Mouse (Mus musculus): ENCODE measurements around the gene Coa3. TPM values are rescaled to one million over a fixed set of nuclear protein-coding genes. Genes with fewer than 3 reads are reported as not detected.
A peak's percentile ranks its signal among the peaks of the same experiment; 100 is the strongest.
"Not testable (repeated sequence)": the region's sequence is repeated elsewhere in the genome, so short reads cannot be mapped to it uniquely, and the experiment has no call there.

The Coa3 gene
- total RNA-seq (2015) = 74.0 and 91.0 TPM in 2 replicates
- total RNA-seq (2017) = 43.7 and 47.8 TPM in 2 replicates

DNA sequence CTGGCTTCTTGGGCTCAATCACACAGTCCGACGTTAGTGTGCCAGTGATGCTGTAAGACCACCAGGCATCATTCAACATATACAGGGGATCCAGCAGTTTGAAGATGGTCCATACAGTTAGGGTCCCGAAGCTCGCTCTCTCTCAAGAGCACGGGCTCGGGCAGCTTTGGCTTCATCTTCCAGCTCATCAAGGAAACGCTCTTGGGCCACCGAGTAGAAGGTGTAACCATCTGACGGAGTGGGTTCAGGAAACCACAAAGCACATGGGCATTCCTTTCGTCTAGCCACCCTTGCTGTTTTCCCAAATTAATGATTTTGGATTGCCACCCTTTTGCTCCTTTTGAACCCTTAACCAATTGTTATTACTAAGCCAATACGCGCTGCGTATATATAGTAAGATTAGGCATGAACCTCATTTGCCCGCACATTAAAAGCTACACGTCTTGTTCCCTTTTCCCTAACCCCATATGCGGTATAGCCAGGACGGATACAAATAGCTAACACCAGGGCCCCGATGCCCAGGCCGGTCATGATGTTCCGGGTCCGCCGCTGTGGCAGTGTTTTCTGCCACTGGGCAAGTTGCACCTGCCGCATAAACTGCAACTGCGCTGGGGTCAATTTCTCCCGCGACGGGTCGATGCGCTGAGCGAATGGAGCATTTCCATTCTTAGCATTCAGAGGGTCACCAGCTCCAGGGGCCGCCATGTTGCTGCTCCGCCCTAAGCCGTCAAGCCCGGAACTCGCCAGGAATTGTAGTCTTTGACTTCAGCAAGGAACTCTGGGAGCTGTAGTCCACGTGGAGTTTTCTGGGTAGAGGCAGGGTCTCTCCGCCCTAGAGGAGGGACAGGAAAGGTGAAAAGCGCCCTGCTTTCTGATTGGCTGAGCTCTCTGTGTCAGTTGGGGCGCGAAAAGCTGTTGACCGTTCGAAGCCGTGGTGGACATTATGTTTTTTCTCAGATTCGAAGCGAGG, at the start of gene Coa3, which contains the start of gene Cntd1:
Gene Coa3 (minus strand): TSS at position 892 of the 970 bp plus-strand sequence.
Gene Cntd1 (plus strand): TSS at position 790 of the 970 bp plus-strand sequence.
- peak; percentile 96 for ATAC-seq (replicated peaks; ENCODE audit: poor library complexity)

GRCm38 (mm10) chr11:101327311-101327710, 48.4 kb upstream of the Coa3 start:
- ATAC-seq (replicated peaks; ENCODE audit: poor library complexity) = no peak

DNA sequence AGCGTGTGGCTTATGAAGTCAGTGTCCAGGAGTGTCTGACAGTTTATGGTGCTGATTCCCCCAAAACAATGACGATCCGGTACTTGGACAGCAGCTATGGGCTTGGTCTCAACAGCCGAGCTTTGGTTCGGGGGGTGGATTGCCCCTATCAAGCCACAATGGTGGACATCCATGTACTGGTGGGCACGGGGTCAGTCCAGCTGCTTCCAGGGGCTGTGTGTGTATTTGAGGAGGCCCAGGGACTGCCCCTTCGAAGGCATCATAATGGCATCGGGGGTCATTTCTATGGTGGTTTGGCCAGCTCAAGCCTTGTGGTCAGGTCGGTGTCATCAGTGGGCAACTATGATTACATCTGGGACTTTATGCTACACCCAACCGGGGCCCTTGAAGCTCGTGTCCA, 47.2 kb upstream of the Coa3 start:
- ATAC-seq (replicated peaks; ENCODE audit: poor library complexity) = no peak

- ATAC-seq (replicated peaks; ENCODE audit: poor library complexity) = not testable (repeated sequence)
Measured at GRCm38 (mm10) chr11:101325201-101325600, 46.3 kb upstream of the Coa3 start.

- no peak for ATAC-seq (replicated peaks; ENCODE audit: poor library complexity)
Measured at GRCm38 (mm10) chr11:101324763-101325162, 45.8 kb upstream of the Coa3 start, which contains the start of gene Aoc2. TSS of gene Aoc2 (plus strand) at chr11:101325063.

DNA sequence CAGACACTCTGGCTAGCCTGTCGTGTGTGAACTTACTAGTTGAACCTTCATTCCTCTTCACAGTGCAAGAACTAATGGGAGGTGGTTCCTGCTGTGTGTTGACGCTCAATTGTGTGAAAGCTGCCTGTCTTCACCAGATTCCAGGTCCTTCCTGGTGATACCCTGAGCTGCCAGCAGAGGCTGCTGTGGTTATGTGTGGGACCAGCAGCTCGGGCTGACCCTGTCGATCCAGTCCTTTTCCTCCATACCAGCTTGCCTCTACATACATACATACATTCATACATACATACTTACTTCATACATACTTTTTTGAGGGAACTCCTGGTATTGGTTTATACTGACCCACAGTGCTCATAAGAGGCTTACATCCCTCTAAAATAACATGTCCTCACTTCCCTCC, 44.7 kb upstream of the Coa3 start:
- ATAC-seq (replicated peaks; ENCODE audit: poor library complexity) = peak; percentile 82

GRCm38 (mm10) chr11:101316501-101316917, 37.6 kb upstream of the Coa3 start:
- ATAC-seq (replicated peaks; ENCODE audit: poor library complexity) = peak; percentile 33

DNA sequence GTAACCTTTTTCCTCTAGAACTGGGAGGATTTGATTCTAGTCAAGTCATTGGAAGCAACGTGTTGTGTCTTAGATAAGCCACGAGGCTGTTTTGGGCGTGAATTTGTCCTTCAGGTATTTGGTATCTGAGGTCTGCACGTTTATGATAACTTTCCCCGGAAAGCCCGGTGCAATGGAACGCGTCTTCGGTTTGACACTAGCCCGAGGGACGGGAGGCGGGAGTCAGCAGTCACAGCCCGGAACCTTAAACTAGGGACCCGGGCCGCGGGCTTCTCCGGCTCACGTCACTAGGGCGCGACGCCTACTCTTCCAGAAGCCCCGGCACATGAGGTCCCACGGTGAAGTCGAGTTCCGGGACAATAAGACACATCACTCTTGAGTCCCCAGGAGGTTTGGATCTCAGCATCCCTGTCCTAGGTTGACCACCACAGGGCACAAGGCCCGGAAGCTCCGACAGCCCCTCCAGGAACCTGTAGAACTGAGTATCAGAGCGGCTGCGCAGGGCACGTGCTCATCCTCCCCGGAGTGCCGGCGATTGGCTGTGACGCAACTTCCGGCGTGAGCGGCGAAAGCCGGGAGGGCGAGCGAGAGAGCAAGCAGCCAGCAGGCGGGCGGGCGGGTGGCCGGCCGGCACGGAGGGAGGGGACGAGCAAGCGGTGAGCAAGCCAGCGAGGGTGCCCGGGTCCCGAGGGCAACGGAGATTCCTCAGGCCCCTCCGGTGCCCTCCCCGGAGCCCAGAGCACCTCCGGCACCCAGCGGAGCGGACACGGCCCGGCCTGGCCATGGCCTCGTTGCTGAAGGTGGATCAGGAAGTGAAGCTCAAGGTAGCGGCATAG, 37.0 kb upstream of the Coa3 start, which contains the start of gene Psme3:
Gene Psme3 (plus strand): TSS at position 549 of the 836 bp plus-strand sequence.
- ATAC-seq (replicated peaks; ENCODE audit: poor library complexity) = peak; percentile 90

- no peak for ATAC-seq (replicated peaks; ENCODE audit: poor library complexity)
Measured at GRCm38 (mm10) chr11:101315082-101315650, 36.3 kb upstream of the Coa3 start.

DNA sequence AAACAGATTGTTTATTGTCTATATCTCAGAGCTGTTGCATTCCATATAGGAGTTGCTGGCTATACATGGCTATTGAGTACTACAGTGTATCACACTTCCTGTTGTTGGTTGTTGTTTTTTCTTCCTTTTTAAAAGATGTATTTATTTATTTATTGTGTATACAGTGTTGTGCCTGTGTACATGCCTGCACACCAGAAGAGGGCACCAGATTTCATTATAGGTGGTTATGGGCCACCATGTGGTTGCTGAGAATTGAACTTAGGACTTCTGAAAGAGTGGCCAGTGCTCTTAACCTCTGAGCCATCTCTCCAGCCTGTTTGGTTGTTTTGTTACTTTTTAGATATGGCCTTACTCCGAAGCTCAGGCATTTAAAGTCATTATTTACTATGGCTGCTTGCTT, 35.7 kb upstream of the Coa3 start:
- no peak for ATAC-seq (replicated peaks; ENCODE audit: poor library complexity)

- ATAC-seq (replicated peaks; ENCODE audit: poor library complexity) = no peak
Measured at GRCm38 (mm10) chr11:101312150-101312549, 33.2 kb upstream of the Coa3 start.

GRCm38 (mm10) chr11:101311083-101311482, 32.2 kb upstream of the Coa3 start:
- no peak for ATAC-seq (replicated peaks; ENCODE audit: poor library complexity)

- ATAC-seq (replicated peaks; ENCODE audit: poor library complexity) = no peak
Measured at GRCm38 (mm10) chr11:101307744-101308143, 28.8 kb upstream of the Coa3 start.

DNA sequence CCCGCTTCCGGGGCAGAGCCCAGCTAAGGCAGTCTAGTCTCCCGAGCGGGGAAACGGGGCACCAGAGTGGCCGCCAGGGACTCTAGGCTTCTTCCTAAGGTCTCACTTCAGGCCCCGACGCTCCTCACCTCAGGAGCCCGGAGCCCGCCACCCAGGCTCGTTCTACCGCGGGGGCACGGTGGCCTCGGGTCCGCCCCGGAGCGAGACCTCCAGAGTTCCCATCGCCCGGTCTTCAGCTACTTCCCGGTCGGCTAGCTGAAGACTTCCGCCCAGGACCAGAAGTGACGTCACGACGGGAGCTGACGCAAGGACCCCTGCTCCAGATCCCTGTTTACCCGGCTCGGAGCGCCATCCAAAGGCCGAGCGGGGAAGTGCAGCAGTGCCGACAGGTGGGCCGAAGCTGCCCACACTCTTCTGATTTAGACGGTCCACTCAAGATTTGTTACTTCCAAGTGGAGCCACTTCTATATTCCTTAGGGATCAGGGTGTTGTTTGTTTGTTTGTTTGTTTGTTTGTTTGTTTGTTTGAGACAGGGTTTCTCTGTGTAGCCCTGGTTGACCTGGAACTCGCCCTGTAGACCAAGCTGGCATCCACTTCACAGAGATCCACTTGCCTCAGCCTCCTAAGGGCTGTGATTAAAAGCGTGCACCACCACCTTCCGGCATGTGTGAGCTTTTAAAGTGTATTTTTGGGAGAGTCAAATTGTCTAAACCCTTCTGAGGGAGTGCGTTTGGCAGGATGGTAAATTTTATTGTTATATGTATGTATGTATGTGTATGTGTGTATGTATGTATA, 23.3 kb upstream of the Coa3 start, which contains the start of gene Becn1:
Gene Becn1 (minus strand): TSS at position 283 of the 795 bp plus-strand sequence.
- ATAC-seq (replicated peaks; ENCODE audit: poor library complexity) = peak; percentile 99

DNA sequence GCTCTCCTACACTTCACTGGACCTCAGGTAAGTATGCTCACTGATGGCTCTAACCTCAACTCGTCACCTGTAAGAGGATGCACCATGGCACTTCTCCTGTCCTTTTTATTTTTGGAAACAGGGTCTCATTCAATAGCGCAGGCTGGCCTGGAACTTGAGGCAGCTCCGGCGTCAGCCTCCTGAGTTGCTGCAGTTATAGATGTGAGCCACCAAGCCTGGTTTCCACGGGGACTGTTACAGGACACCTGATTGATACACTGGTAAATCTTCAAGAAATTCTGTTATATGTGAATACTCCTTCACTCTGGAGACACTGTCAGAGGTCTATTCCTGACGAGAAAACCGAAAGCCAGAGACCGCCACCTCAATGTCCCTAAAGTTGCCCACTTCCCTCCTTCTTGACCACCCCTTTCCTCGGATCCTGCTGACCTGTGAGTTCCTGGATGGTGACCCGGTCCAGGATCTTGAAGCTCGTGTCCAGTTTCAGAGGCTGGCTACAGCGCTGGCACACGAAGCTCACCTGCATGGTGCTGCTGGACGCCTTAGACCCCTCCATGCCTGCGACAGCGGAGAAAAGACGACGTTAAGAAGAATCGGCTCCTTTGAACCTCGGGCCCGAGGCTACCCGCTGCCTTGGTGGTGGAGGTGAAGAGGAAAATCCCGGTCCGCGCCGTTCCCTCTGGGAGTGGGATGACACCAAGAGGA, 22.5 kb upstream of the Coa3 start:
- ATAC-seq (replicated peaks; ENCODE audit: poor library complexity) = no peak; the same call in 1 of the 2 replicates

GRCm38 (mm10) chr11:101300881-101301280, 22.0 kb upstream of the Coa3 start:
- ATAC-seq (replicated peaks; ENCODE audit: poor library complexity) = 0 out of 2 replicates have a peak, but pooled peaks have one; percentile 29

- no peak for ATAC-seq (replicated peaks; ENCODE audit: poor library complexity)
Measured at GRCm38 (mm10) chr11:101295191-101295590, 16.3 kb upstream of the Coa3 start.

DNA sequence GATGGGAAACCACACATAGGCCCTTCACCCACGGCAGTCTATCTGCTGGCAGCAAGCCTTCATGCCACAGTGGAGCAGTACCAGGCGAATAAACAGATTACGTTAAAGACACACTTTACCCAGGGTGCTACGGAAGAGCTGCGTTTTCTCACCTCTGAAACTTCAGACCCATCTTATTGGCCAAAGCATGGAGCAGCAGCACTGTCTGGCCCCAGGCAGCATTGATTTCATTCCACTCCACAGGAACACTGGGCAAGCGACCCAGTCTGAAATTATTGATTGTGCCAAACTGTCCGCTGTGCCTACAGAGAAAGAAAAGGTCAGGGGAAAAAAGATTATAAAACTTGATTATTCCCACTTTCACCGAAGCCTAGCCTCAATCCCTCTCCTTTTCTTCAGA, 12.3 kb upstream of the Coa3 start:
- no peak for ATAC-seq (replicated peaks; ENCODE audit: poor library complexity)

- ATAC-seq (replicated peaks; ENCODE audit: poor library complexity) = peak; percentile 80
Measured at GRCm38 (mm10) chr11:101287306-101287705, 8.4 kb upstream of the Coa3 start.

Data from megakaryocyte progenitor cell, adult 5-6 weeks (primary cell).